Mouse (Mus musculus) G1E (cell line): Measurements from ENCODE around the gene Lamc2.

Experiments
- CTCF ChIP-seq: IDR thresholded peaks from 2 replicates; pipeline ENCODE4 v1.5.1; 2012; ENCODE audit warnings: low read depth, low read length, inconsistent platforms, mixed read lengths
- GATA1 ChIP-seq: IDR thresholded peaks from 2 replicates; pipeline ENCODE4 v1.6.1; 2012; ENCODE audit warnings: borderline replicate concordance, low read length, inconsistent platforms, mixed read lengths
- POLR2AphosphoS5 ChIP-seq: IDR thresholded peaks from 2 replicates; pipeline ENCODE4 v1.6.1; 2012; ENCODE audit warnings: low read depth, low read length, inconsistent platforms; ENCODE audit not compliant: insufficient replicate concordance
- TAL1 ChIP-seq: conservative IDR thresholded peaks from 2 replicates; pipeline ENCODE4 v1.6.1; 2012; ENCODE audit warnings: low read depth, low read length, inconsistent platforms, mixed read lengths

- TF ChIP-seq CTCF (no peak), GATA1 (no peak), POLR2AphosphoS5 (no peak), TAL1 (no peak)
Observed at GRCm38 (mm10) chr1:153188081-153188480, 1.8 kb upstream of the Lamc2 start.
